Mouse (Mus musculus): Measurements from ENCODE around the gene Map3k14. TPM values are rescaled to one million over a fixed set of nuclear protein-coding genes. Genes with fewer than 3 reads are reported as not detected.

Gene Map3k14
- total and polyA plus RNA-seq, 3 experiments, result 3.0 to 3.7 (median 3.4) TPM

- Histone ChIP-seq H3K4me3 (peak overlapping the region; percentile 43), H3K4me1 (ENCODE audit: control insufficient read depth, insufficient read depth, low read length) (no peaks in the 10 kb centered on the region), H3K36me3 (ENCODE audit: control insufficient read depth, insufficient read depth, low read length) (no peaks in the 10 kb centered on the region), H3K9ac (ENCODE audit: low read depth, low read length) (peak overlapping the region; percentile 32), H3K79me2 (replicated peaks; ENCODE audit: control insufficient read depth, insufficient read depth, low read length) (no peaks in the 10 kb centered on the region), H3K27ac (no peak overlapping the region), H3K27me3 (ENCODE audit: control insufficient read depth, insufficient read depth, low read length) (no peaks in the 10 kb centered on the region)
- peak; percentile 57 to 59 for DNase-seq
- no peak for TF ChIP-seq CTCF (IDR thresholded peaks at IDR 0.05)
- intact Hi-C loops (cut with DNase I), result no loop called here
- 17% methylated on average over 57 of the region's 59 CpGs for WGBS
These were observed 68.1 kb downstream of the Map3k14 start for GRCm38 (mm10) chr11:103198911-103199803.

- TF ChIP-seq POLR2A (IDR thresholded peaks at IDR 0.05; ENCODE audit: insufficient read depth, low read depth, low read length) (no peak), EP300 (IDR thresholded peaks at IDR 0.05; ENCODE audit: insufficient read depth, low read depth, low read length) (no peak), CTCF (IDR thresholded peaks at IDR 0.05) (no peak)
- Histone ChIP-seq H3K9ac (ENCODE audit: low read depth, low read length) (no peak overlapping the region), H3K79me2 (replicated peaks; ENCODE audit: control insufficient read depth, insufficient read depth, low read length) (no peaks in the 10 kb centered on the region), H3K4me3 (no peak overlapping the region), H3K36me3 (ENCODE audit: control insufficient read depth, insufficient read depth, low read length) (no peaks in the 10 kb centered on the region), H3K27me3 (ENCODE audit: control insufficient read depth, insufficient read depth, low read length) (no peaks in the 10 kb centered on the region; the same call in 1 of the 2 replicates), H3K4me1 (ENCODE audit: control insufficient read depth, insufficient read depth, low read length) (no peaks in the 10 kb centered on the region), H3K27ac (no peak overlapping the region)
- peak in 1 of 2 experiments; percentile 17 for DNase-seq
- intact Hi-C loops (cut with DNase I), result no loop called here
- 48% methylated on average over 16 of the region's 16 CpGs for WGBS
These were observed 68.9 kb downstream of the Map3k14 start for GRCm38 (mm10) chr11:103198339-103198738.

- Histone ChIP-seq H3K4me1 (ENCODE audit: control insufficient read depth, insufficient read depth, low read length) (no peaks in the 10 kb centered on the region), H3K36me3 (ENCODE audit: control insufficient read depth, insufficient read depth, low read length) (no peaks in the 10 kb centered on the region), H3K27ac (no peak overlapping the region), H3K27me3 (ENCODE audit: control insufficient read depth, insufficient read depth, low read length) (no peaks in the 10 kb centered on the region; the same call in 1 of the 2 replicates), H3K9ac (ENCODE audit: low read depth, low read length) (no peak overlapping the region), H3K4me3 (no peak overlapping the region), H3K79me2 (replicated peaks; ENCODE audit: control insufficient read depth, insufficient read depth, low read length) (no peaks in the 10 kb centered on the region)
- no peak for TF ChIP-seq POLR2A (IDR thresholded peaks at IDR 0.05; ENCODE audit: insufficient read depth, low read depth, low read length)
- no peak for TF ChIP-seq EP300 (IDR thresholded peaks at IDR 0.05; ENCODE audit: insufficient read depth, low read depth, low read length)
- no peak for TF ChIP-seq CTCF (IDR thresholded peaks at IDR 0.05)
- DNase-seq, result no peak
- 75% methylated on average over 4 of the region's 4 CpGs for WGBS
- intact Hi-C loops (cut with DNase I), result no loop called here
These were observed 69.9 kb downstream of the Map3k14 start for GRCm38 (mm10) chr11:103197340-103197739.

- TF ChIP-seq CTCF (IDR thresholded peaks at IDR 0.05), result no peak
- no peak for TF ChIP-seq POLR2A (IDR thresholded peaks at IDR 0.05; ENCODE audit: insufficient read depth, low read depth, low read length)
- no peak for TF ChIP-seq EP300 (IDR thresholded peaks at IDR 0.05; ENCODE audit: insufficient read depth, low read depth, low read length)
- DNase-seq, result no peak
- no peaks in the 10 kb centered on the region; the same call in 1 of the 2 replicates for H3K27me3 ChIP-seq (ENCODE audit: control insufficient read depth, insufficient read depth, low read length)
- H3K4me3 ChIP-seq, result no peak overlapping the region
- no peaks in the 10 kb centered on the region for H3K79me2 ChIP-seq (replicated peaks; ENCODE audit: control insufficient read depth, insufficient read depth, low read length)
- no peaks in the 10 kb centered on the region for H3K4me1 ChIP-seq (ENCODE audit: control insufficient read depth, insufficient read depth, low read length)
- WGBS, result 89% methylated on average over 5 of the region's 5 CpGs
- H3K27ac ChIP-seq, result no peak overlapping the region
- no peaks in the 10 kb centered on the region for H3K36me3 ChIP-seq (ENCODE audit: control insufficient read depth, insufficient read depth, low read length)
- intact Hi-C loops (cut with DNase I), result no loop called here
- H3K9ac ChIP-seq (ENCODE audit: low read depth, low read length), result no peak overlapping the region
These were observed 71.6 kb downstream of the Map3k14 start for GRCm38 (mm10) chr11:103195656-103196055.

GRCm38 (mm10) chr11:103195236-103195635, 72.0 kb downstream of the Map3k14 start:
- H3K79me2 ChIP-seq (replicated peaks; ENCODE audit: control insufficient read depth, insufficient read depth, low read length), result no peaks in the 10 kb centered on the region
- no peaks in the 10 kb centered on the region for H3K36me3 ChIP-seq (ENCODE audit: control insufficient read depth, insufficient read depth, low read length)
- no peaks in the 10 kb centered on the region for H3K4me1 ChIP-seq (ENCODE audit: control insufficient read depth, insufficient read depth, low read length)
- DNase-seq, result peak in 1 of 2 experiments; percentile 11
- no peaks in the 10 kb centered on the region; the same call in 1 of the 2 replicates for H3K27me3 ChIP-seq (ENCODE audit: control insufficient read depth, insufficient read depth, low read length)
- WGBS, result 89% methylated on average over 18 of the region's 18 CpGs
- no peak overlapping the region for H3K9ac ChIP-seq (ENCODE audit: low read depth, low read length)
- TF ChIP-seq POLR2A (IDR thresholded peaks at IDR 0.05; ENCODE audit: insufficient read depth, low read depth, low read length) (no peak), EP300 (IDR thresholded peaks at IDR 0.05; ENCODE audit: insufficient read depth, low read depth, low read length) (no peak), CTCF (IDR thresholded peaks at IDR 0.05) (no peak)
- intact Hi-C loops (cut with DNase I), result no loop called here
- H3K4me3 ChIP-seq, result no peak overlapping the region
- no peak overlapping the region for H3K27ac ChIP-seq

- Histone ChIP-seq H3K9ac (ENCODE audit: low read depth, low read length) (no peak overlapping the region), H3K27me3 (ENCODE audit: control insufficient read depth, insufficient read depth, low read length) (no peaks in the 10 kb centered on the region; the same call in 1 of the 2 replicates), H3K27ac (no peak overlapping the region), H3K36me3 (ENCODE audit: control insufficient read depth, insufficient read depth, low read length) (no peaks in the 10 kb centered on the region), H3K79me2 (replicated peaks; ENCODE audit: control insufficient read depth, insufficient read depth, low read length) (no peaks in the 10 kb centered on the region), H3K4me3 (no peak overlapping the region), H3K4me1 (ENCODE audit: control insufficient read depth, insufficient read depth, low read length) (no peaks in the 10 kb centered on the region)
- 74% methylated on average over 9 of the region's 9 CpGs for WGBS
- peak in 1 of 2 experiments; percentile 13 for DNase-seq
- no peak for TF ChIP-seq CTCF (IDR thresholded peaks at IDR 0.05)
- no peak for TF ChIP-seq POLR2A (IDR thresholded peaks at IDR 0.05; ENCODE audit: insufficient read depth, low read depth, low read length)
- TF ChIP-seq EP300 (IDR thresholded peaks at IDR 0.05; ENCODE audit: insufficient read depth, low read depth, low read length), result no peak
- intact Hi-C loops (cut with DNase I), result no loop called here
These were observed 73.5 kb downstream of the Map3k14 start for GRCm38 (mm10) chr11:103193825-103194168.
